Mouse (Mus musculus): Measurements from ENCODE around the gene Cyp27a1.

The Cyp27a1 gene

DNA sequence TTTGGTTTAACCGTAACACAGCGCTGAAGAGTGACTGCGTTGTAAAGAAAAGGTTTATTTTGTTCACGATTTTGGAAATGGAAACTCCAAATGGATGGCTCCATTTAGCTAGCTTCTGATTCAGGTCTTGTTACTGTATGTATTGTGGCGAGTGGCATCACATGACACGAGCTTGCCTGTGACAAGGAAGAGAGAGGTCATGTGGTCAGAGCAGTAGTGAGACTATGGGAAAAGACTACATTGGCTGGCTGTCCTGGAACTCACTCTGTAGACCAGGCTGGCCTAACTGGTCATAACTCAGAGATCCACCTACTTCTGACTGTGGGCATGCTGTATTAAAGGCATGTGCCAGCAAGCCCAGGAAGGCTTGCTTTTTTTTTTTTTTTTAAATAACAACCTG lies 2.5 kb downstream of the Cyp27a1 start:
- in situ Hi-C loops (cut with MboI; ENCODE audit: low sequenced_read_pairs) = no loop called here

DNA sequence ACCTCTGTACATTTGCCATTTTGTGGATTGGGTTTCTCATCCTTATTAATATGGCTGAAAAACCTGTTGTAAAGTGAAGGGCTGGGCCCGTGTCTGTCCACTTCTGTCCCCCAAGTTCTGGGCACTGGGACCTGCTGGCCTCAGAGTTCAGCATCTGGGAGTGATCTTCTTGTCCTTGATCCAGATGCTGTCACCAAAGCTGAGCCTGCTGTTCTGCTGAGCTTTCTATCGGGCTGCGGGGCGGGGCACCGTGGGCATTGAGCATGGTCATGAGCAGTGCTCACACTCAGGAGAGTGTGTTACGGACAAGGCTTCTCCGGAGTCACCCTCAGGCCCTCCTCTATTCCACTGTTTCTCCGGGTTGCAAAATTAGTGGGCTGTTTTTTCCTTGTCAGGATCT lies 4.7 kb downstream of the Cyp27a1 start:
- in situ Hi-C loops (cut with MboI; ENCODE audit: low sequenced_read_pairs) = no loop called here

DNA sequence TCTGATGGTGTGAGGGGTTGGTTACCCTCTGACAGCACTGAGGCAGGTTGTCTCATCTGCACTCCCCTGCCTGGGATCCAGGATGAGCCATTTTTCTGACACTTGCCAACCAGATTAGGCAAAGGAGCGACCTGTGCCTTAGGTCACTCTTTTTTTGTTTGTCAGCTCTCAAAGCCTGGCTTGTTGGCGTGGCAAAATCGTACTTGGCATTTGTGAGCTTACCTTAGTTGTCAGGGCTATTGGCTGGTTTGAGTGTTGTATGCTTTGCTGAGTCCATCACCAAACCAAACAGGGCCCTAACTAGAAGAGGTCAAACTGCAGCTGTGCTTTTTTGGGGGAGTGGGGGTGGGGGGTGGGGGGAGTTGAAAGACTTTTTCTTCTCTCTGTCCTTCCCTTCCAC lies 5.9 kb downstream of the Cyp27a1 start:
- in situ Hi-C loops (cut with MboI; ENCODE audit: low sequenced_read_pairs) = no loop called here

DNA sequence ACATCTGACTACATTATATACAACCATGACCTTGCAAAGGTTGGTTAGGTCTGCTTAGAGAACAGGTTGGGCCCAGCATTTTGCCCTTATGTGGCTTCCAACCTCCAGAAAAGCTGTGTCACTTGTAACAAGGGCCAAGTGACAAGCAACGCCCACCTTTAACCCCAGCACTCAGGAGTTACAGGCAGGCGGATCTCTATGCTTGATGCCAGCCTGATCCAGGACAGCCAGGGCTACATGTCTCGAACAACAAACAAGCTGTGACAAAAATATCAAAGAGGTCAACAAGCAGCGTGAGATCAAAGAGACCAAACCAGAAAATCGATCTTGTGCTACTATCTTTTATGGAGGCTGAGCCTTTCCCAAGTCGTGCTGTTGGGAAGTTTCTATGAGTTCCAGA lies 8.3 kb downstream of the Cyp27a1 start:
- in situ Hi-C loops (cut with MboI; ENCODE audit: low sequenced_read_pairs) = no loop called here

DNA sequence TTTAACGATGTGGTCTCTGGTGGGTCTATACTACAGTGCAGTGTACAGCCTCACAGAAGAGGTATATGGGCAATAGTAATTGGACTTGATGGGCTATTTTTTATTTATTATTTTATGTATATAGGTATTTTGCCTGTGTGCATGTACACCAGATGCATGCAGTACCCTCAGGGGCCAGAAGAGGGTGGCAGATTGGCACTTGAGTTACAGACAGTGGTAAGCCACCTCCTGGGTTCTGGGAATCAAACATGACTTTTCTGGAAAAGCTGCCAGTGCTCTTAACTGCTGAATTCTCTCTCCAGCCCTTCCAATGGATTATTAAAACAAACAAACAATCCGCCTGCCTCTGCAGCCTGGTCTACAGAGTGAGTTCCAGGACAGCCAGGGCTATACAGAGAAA lies 10.4 kb downstream of the Cyp27a1 start:
- in situ Hi-C loops (cut with MboI; ENCODE audit: low sequenced_read_pairs) = no loop called here

DNA sequence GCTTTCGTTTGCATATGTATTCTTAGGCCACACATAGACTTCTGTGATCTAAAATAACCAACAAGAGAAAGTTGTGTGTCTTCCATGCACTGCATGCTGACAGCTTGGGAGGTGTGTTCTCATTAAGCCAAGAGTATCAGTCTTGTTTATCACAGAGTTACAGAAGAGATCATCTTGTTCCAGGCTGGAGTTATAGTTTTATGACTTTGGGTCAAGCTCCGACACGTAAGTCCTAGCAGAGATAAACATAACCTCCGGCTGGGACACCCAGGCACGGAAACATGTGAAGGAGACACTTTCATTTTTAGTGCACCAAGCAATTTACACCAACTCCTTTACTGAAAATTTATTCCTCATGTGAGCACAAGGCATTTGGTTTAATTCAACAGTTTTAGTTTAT lies 12.7 kb downstream of the Cyp27a1 start:
- in situ Hi-C loops (cut with MboI; ENCODE audit: low sequenced_read_pairs) = no loop called here

DNA sequence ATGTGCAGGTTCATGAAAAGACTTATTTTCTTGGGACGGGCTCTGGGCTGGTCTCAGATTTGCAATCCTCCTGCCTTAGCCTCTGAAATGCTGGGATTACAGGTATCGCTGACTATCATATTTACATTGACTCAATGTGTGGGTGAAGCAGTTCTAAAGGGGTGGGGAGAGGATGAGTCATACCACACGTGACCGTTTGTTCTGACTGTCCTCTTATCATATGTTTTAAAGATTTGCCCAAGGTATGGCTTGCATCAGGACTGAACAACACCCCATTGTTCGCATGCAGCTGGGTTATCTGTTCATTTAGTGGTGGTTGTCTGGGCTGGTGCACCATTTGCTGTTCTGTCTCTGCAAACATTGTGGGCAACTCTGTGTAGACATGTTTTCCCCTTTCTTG lies 13.3 kb downstream of the Cyp27a1 start:
- in situ Hi-C loops (cut with MboI; ENCODE audit: low sequenced_read_pairs) = no loop called here

DNA sequence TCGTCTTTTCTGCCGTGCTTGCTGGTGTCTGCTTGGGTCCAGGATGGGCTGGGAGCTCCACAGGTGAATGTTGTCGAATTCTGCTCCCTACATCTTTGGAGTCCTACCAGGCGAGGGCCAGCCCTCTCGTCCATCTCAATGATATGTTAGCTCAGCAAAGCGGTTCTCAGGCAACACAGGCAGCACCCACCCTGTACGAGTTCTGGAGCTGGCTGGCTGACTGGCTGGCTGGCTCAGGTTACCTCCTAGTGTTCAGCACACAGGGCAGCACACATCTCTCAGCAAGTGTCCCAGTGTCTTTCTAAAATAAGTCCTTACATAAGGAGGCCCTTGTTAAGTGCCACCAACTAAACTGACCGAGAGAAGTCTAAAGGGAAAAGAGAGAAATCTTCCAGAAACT lies 15.1 kb downstream of the Cyp27a1 start:
- in situ Hi-C loops (cut with MboI; ENCODE audit: low sequenced_read_pairs) = no loop called here

DNA sequence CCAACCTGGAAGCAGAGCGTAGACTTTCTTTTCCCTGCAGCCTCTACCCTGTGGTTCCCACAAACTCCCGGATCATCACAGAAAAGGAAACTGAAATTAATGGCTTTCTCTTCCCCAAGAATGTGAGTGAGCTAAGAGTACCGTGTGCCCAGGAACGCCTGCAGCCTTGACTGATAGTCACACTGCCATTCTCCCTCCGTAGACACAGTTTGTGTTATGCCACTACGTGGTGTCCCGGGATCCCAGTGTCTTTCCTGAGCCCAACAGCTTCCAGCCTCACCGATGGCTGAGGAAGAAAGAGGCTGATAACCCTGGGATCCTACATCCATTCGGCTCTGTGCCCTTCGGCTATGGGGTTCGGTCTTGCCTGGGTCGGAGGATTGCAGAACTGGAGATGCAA lies 23.6 kb downstream of the Cyp27a1 start:
- in situ Hi-C loops (cut with MboI; ENCODE audit: low sequenced_read_pairs) = no loop called here

DNA sequence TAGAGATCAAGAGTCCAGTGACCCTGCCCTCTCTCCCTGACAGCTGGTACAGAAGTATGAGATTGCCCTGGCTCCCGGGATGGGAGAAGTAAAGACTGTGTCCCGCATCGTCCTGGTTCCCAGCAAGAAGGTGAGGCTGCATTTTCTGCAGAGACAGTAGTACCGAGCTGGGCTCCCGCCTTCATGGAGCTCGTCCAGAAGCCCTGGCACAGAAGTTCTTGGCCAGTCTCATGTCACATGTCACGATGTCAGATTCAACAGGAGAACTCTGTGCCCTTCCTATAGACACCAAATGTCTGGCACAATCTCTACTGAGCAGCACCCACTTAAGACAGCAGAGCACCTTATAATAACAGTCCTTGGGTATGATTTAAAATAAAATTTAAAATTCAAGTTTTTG lies 24.1 kb downstream of the Cyp27a1 start:
- in situ Hi-C loops (cut with MboI; ENCODE audit: low sequenced_read_pairs) = no loop called here

DNA sequence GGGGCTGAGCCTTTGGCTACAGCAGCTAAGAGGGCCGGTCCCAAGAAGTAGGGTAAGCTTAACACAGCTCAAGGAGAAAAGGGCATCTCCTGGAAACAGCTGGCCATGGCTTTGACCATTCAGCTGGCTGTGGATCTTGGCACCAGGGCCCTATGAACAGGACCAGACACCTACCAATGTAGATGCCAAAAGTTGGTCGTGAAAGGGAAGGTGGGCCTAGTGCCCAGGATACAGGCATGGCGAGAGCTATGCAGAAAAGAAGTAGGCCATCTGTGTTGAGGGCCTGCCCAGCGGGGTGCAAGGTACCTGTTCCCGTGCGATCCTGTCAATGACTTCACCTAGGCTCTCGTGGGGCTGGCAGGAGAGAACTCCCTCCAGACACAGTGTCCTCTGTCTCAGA lies 27.5 kb downstream of the Cyp27a1 start:
- in situ Hi-C loops (cut with MboI; ENCODE audit: low sequenced_read_pairs) = no loop called here

DNA sequence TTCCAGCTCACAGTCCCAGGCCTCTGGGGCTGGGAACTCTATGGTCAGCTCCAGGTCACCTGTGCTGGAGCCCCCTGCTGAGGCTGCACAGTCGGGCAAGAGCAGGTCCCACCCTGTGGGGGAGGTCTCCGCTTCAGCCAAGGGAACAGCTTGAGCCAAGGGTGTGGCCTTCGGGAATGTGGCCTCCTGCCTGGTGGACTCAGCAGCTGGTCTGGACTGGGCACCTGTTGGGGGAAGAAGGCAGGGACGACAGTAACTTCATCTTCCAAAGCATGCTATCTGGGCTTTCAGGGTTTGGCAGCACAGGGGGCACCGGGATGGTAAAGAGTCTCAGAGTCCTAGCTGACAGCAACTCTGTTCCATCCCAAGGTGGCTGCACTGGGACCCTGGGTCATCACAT lies 34.0 kb downstream of the Cyp27a1 start:
- in situ Hi-C loops (cut with MboI; ENCODE audit: low sequenced_read_pairs) = no loop called here

DNA sequence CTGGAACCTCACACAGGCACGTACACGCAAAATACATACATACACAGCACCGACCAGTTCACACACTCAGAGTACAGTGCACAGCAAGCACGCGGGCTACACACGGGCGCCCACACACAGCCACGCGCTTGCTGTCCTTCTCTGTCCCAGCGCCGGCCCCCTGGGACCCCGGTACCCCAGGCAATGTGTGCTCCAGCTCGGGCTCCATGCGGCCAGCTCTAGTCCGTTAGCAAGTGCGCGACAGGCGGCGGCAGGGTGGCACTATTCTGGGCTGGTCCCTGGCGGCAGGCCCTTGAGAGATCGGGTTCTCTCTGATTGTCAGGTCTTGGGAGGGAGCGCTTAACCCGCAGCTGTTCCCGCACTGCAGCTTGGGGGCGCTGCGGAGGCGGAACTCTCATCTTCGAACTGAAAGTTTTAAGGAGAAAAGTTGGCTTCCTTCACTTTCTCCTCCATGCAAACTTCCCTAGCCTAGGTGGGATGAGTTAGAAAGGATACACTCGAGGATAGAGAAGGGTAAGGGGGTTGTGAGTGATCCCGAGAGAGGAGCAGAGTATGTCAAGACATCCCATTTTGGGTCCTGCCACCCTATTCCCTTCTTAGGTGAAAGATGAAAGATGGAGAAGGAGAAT lies 35.4 kb downstream of the Cyp27a1 start, which contains the start of gene Prkag3:
Gene Prkag3 (minus strand): TSS at position 579 of the 629 bp plus-strand sequence.
- in situ Hi-C loops (cut with MboI; ENCODE audit: low sequenced_read_pairs) = no loop called here

DNA sequence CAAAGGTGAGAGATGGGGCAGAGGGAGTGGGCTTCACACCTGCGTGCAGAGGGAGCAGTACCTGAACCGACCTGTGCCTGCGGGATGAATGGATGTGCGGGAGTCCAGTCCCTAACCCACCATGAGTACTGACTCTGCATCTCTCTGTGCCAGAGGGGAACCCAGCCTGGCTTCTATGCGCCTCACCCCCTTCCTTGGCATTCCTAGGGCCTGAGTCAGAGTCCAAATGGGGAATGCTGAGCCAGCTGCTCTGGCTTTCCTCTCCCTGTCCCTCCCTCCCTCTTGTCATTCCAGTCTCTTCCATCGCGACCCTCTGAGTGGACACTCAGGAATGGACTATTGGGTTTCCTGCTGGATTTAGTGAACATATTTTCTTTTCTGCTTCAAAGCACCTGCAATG lies 35.9 kb downstream of the Cyp27a1 start:
- in situ Hi-C loops (cut with MboI; ENCODE audit: low sequenced_read_pairs) = no loop called here

DNA sequence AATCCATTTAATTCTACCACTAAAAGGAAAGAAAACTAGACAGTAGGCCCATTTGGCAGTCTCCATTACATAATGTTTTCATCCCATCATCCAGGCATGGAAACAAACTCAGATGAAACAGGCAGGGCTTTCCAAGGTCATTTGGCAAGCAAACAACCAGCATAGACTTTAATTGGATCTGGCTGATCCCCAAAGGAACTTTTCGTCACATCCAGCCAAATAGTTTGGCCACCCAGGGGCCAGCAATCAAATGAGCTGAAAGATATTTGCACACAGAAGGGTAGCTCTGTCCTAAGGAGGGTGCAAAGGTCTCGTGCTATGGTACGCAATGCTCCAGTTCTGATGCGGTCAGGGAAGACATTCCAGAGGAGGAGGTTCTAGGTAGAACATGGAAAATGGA lies 37.3 kb downstream of the Cyp27a1 start:
- in situ Hi-C loops (cut with MboI; ENCODE audit: low sequenced_read_pairs) = no loop called here

DNA sequence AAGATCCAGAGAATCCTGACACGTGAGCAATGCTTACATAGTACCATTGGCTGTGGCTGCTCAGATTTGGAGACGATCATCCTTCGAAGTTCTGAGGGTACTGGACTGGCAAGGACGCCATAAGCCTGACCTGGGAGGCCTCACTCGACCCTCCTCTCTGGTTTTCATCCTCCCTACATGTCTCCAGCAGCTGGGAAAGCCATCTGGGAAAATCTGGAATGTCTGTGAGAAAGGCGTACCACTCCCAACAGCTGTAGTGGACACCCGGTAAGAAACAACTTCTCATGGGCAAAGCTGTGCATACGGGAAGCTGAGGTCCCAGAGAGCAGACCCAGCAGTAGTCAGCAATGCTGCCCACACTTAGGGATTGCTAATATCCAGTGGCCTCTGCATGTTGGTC lies 38.8 kb downstream of the Cyp27a1 start:
- in situ Hi-C loops (cut with MboI; ENCODE audit: low sequenced_read_pairs) = no loop called here

DNA sequence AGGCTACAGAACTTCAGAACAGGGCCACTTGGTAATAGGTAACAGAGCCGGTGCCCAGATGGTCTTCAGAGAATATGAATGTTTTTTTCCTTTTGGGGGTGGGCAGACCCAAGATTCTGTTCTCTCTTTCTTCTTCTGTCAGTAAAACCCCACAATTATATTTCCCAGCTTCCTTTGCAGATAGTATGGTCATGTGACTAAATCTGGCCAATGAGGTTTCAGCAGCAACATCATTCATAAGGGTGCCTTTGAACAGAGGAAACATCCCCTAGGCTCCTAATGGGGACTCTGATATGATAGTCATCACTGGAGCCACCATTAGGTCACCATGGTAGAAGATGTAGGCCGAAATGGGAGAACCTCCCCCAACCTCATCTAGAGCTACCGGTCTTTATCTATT lies 39.5 kb downstream of the Cyp27a1 start:
- in situ Hi-C loops (cut with MboI; ENCODE audit: low sequenced_read_pairs) = no loop called here

DNA sequence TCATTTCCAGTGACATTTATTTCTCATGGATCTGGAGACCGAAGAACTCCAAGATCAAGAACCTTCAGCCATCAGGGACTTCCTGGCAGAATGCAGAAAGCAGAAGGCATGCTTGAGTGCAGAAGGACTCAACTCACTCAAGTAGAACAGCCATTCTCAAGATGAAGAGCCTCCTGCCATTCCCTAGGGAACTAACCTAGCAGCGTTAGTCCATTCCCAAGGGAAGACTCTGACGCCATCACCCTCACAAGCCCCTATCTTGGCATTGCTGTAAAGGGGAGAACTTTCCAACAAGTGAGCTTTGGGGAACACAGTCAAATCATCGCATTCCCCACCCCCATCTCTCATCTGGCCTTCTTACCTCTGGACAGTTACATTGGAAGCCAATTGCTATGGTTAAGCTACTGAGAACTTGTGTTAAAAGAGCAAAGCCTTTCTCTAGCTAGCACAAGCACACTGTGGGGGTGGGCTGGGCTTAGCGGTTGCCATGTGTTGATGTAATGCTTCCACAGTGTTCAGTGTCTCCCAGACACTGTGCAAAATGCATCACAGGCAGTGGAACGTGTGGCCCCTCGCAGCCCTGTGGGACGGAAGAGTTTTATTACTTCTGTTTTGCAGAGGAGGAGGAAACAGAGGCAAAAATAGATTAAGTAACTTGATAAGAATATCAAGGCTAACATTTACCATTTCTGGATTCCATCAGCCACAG lies 40.0 kb downstream of the Cyp27a1 start:
- in situ Hi-C loops (cut with MboI; ENCODE audit: low sequenced_read_pairs) = no loop called here

DNA sequence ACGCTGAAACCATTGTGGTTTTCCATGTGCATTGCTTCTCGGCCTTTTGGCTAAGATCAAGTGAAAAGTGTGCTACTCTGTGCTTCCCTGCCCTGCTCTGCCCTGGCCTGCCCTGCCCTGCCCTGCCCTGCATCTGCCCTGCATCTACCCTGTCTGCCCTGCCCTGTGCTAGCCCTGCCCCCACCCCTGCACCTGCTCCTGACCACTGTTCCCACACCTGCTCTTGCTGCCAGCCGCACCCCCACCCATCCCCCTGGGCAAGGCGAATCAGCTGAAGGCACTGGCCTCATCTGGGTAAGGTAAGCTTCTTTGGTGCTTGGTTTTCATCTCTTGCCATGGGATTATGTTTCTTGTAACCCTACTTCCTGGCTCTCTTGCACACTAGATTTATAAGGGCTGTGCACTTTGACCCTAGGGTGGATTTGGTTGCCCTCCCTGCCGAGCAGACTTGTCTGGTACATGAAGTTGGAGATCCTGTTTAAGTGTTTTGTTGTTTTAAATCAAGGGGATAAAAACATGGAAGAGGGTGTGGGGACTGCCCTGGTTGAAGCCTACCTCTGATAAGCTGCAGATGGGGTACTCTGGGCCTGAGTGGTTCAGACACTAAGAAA lies 40.9 kb downstream of the Cyp27a1 start:
- in situ Hi-C loops (cut with MboI; ENCODE audit: low sequenced_read_pairs) = no loop called here

DNA sequence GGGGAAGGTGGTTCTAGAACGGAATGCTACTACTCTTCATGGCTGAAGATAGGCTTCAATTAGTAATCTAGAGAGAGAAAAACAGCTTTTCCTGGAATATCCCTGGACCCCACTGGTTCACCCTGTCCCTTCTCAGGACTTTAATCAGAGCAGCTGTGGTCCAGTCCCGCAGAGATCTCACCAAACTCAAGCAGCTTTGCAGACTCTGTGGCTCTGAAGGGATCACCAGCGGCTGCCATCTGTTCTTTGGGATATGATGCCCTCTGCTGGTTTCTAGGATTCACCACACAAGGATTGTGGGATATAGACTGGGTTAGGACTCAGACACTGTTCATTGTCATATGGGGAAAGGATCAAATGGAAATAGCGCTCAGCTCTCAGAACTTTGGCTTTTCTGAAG lies 46.4 kb downstream of the Cyp27a1 start:
- in situ Hi-C loops (cut with MboI; ENCODE audit: low sequenced_read_pairs) = no loop called here

DNA sequence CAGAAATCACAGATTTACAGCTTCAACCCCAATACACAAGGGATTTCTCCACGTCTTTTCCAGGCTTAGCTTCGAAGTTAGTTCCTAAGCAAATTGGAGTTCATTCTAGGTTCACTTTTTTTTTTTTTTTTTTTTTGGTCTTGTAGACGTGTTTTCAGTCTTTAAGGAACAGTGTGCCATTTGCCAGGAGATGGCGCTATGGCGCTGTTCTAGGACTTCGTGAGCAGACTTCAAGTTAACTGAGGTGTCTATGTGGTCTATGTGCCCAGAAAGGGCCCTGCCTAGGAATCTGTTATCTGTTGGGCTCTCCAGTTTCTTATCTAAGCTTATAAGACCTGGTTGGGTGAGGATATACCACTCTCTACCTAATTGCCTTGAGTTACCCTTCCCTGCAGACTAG lies 49.7 kb downstream of the Cyp27a1 start:
- in situ Hi-C loops (cut with MboI; ENCODE audit: low sequenced_read_pairs) = no loop called here

DNA sequence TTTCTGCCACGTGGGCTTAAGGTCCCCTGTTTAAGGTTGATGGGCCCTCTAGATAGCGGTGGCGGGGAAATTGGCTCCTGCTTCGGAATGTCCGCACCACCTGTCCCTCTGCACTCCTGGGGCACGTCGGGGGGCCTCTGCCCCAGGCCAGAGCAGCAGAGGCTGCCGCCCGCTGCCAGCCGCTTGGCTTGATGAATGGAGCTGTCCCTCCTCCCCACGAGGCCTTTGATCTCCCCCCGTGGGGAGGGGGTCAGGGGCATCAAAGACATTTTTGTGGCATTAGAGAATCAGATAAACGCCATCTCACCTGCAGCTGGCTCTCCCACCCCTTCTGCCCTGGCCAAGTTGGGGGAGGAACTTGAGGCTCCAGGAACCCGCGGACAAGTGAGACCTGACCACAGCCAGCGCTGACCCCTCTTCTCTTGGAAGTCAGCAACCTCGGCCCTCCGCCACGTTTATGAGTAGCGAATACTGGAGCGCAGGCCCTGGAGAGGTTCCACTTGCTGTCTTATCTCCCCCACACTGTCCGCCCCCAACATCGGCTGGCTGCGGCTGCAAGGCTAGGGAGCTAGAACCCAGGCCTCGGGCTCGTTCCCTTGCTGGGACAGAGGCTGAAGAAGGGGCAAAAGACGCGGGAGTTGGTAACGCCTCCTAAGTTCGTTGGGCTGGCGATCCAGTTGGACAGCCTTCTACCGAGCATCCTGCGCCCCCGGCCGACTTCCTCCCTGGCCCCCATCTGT lies 57.5 kb downstream of the Cyp27a1 start:
- in situ Hi-C loops (cut with MboI; ENCODE audit: low sequenced_read_pairs) = no loop called here
